Mouse (Mus musculus) cerebellum, adult 8-10 months (tissue): ENCODE data around the gene Anapc16.
A peak's percentile ranks its signal among the peaks of the same experiment; 100 is the strongest.

Experiments
- DNase-seq: peaks from one replicate; pipeline ENCODE4 v3.0.0; 2022

The Anapc16 gene

GRCm38 (mm10) chr10:59969821-59970449, 33.0 kb downstream of the Anapc16 start:
- peak; percentile 78 for DNase-seq

DNA sequence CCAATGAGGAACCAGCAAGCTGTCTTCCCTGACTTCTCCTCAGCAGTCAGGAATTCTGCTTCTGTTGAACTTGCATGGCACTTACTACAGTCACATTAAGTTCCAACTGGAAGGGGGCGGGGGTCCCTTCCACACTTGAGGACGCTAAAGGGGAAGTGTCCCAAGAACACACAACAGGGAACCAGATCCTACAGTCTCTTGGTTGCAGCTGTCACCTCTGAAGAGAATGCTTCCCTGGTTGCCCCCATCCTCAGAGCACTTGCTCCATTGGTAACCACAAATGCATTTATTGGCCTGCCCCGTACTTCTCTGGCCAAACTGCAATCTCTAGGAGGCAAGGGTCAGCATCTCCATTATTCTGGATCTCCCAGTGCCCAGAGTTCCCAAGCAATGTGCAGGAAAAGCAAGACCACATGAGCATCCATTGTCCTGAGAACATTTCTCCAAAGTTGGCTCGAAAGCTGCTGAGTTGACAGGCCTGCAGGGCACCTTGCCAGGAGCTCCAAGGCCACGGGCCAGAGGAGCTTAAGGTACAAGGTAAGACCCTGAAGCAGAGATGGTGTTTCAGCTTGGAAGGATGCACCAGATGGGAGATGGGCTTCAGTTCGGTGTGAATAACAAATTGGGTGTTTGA, 35.5 kb downstream of the Anapc16 start:
- DNase-seq: peak; percentile 42

DNA sequence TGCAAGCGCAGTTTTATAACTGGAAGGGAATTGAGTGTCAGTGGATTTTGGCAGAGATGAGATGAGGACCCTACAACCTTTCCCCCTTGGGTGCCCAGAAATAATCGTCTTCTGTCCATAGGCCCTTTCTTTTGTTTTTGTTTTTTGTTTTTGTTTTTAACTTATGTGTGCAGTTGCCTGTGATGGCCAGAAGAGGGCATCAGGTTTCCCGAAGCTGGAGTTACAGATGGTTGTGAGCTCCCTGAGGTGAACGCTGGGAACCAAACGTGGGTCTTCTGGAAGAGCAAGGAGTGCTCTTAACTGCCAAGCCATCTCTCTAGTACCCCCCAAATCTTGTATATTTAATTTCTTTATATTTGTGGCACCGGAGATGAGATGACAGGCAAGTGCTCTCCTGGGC, 36.2 kb downstream of the Anapc16 start:
- DNase-seq: no peak

DNA sequence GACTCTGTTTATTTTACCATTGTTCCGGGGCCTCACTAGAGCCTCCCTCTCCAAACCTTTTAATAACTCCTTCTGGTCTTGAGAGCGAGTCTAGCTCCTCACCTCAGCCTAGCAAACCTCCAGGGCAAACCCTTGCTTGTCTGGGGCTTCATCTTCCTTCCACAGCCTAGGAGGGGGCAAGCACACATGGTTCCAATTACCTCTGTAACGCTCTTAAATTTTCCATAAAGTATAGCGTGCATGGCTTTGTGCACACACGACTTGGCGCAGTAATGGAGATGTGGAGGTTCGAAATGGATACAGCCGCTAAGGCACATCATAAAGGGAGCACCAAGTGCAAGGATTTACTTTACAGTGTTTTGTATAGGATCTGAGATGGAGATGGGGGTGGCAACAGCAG, 37.1 kb downstream of the Anapc16 start:
- DNase-seq: no peak

DNA sequence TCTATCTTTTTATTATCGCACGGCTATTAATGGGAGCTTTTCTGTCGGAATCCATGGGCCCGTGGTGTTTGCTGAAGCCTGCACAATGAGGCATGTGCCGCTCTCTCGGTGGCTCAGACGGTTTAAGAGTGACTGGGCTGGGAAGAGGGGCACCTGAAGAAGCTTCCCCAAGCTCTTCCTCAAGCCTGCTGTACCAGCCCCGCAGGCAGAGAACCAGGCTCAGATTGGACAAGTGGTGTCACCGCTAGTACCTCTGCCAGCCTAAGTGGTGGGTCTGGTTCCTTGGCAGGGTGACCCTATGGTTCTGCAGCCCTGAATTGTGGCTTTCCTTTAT, 37.6 kb downstream of the Anapc16 start:
- no peak for DNase-seq

GRCm38 (mm10) chr10:59964504-59965361, 38.2 kb downstream of the Anapc16 start:
- DNase-seq: no peak

DNA sequence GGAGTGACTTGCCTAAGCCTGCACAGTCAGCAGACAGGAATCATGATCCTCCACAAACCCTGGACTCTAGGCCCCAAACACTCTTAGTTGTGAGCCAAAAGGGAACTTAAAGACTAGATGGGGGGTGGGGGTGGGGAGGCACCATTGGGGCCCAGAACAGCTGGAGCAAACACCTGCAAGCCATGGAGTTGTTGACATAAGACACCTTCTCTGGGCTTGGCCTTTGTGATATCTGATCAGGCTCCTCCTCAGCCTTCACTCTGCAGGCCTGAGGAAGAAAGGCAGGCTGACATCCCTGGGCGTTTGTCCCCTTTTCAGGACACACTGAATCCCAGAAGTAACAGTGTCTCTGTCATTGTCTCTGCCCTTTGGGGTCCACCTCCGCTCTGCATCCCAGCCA, 39.3 kb downstream of the Anapc16 start:
- no peak for DNase-seq

DNA sequence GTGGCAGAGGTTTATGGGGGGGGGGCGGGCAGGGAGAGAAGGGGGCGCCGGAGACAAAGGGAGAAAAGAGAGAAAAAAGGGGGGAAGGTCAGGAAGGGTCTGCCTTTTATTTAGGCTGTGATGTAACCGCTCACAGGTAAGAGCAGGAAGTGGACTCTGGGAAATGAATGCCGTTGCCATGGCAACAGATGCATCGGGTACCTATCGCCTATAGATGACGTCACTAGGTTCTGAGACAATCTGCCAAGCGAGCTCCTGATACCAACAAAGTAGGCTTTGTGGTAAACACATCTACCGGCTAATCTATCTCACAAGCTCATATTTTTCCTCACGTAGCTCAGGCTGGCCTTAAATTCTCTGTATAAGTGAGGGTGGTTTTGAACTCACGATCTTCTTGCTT, 43.4 kb downstream of the Anapc16 start:
- DNase-seq: no peak

DNA sequence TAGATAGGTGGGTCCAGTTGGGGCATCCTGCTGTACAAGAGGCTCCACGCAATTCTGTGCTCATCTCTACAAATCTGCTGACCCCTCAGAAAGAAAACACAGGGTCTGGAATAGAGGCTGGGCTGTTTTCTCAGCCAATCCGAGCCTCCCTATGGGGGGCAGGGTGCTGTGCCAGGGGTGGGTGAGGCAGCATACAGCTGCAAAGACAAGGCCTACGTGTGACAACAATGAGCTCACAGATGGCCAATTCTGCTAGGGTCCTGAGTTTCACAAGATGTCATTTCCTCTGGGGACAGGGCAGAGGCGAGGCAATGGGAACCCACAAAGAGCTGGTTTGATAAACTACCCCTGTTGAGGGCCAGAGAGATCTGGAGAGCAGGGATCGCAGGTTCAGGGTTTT, 44.5 kb downstream of the Anapc16 start:
- no peak for DNase-seq

DNA sequence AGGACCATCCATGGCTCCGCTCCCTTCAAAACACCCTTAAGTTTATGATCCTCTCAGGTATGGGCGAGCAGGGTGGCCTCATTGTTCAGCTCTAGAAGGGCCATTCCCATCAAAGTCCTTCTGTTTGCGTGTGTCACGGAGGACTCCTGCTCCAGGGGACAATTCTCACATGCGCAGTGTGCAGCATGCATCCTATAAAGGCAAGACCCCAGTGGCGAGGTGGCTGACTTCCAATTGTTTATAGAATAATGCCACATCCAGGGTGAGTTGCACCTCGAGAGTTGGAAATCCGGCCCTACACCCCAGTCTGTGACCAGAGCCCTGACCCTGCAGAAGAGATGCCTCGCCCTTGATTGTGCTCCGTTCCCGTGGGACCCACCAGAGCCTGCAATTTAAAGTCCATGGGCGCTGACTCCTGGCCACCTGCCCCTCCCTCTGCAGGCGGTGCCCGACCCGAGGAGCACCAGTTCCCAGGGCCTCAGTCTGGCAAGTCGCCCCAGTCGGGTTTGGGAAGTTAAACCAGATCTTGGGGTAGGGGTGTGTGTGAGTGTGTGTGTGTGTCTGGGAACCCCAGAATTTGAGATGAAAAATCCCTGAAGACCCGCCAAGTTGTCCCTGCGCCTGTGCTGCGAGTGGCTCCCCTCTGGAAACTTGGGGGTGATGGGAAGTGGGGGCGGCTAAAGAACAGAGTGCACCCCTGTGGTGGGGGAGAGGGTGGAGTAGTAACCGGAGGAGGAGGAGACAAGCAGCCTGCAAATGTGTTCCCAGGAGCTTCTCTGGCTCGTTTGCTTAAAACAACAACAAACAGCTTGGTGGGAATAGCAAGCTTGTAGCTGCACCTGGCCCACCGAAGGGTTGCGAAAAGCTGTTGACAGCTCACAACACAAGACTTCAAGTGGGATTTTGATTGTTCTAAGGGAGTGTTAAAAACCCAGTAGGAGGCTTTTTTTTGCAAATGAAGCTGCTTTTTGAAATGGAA, 45.5 kb downstream of the Anapc16 start:
- no peak for DNase-seq

DNA sequence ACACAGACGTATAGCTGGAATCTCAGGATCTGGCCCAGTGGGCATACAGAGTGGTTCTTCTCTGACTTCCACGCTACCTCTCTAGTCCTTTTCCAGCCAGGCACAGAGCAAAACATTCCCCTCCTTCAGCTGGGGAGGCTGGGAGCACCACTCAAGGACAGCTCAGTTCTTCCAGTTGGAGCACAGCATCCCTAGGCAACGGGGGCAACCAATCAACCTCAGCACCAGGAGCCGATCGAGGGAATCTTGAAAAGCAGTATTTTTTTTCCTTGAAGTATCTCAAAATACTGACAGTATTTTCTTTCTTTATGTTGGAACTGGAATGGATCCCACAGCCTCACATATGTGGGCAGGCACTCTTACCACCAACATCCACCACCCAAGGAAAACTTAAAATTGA, 46.3 kb downstream of the Anapc16 start:
- no peak for DNase-seq

GRCm38 (mm10) chr10:59953564-59954039, 49.3 kb downstream of the Anapc16 start:
- DNase-seq: no peak

- peak; percentile 56 for DNase-seq
Measured at GRCm38 (mm10) chr10:59952781-59953563, 50.0 kb downstream of the Anapc16 start.

- peak; percentile 74 for DNase-seq
Measured at GRCm38 (mm10) chr10:59952152-59952780, 50.7 kb downstream of the Anapc16 start.

GRCm38 (mm10) chr10:59951211-59952151, 51.5 kb downstream of the Anapc16 start, which contains the start of gene Ddit4:
Gene Ddit4 (minus strand): TSS chr10:59951834.
- peak; percentile 100 for DNase-seq

DNA sequence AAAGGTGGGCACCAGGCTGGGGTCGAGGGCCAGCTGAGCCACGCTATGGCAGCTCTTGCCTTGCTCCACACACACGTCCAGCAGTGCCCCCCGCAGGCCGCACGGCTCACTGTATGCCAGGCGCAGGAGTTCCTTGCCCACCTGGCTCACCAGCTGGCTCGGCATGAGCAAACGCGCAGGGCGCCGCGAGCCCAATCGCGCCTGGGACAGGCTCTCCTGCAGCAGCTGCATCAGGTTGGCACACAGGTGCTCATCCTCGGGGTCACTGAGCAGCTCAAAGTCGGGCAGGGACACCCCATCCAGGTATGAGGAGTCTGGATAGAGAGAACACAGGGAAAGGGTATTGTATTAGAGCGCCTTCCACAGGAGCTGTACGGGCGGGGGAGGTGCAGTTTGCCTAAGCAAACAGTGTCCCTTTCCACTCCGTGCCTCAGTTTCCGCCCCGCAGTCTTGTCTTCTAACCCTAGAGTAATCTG, 52.2 kb downstream of the Anapc16 start:
- DNase-seq: peak; percentile 86

DNA sequence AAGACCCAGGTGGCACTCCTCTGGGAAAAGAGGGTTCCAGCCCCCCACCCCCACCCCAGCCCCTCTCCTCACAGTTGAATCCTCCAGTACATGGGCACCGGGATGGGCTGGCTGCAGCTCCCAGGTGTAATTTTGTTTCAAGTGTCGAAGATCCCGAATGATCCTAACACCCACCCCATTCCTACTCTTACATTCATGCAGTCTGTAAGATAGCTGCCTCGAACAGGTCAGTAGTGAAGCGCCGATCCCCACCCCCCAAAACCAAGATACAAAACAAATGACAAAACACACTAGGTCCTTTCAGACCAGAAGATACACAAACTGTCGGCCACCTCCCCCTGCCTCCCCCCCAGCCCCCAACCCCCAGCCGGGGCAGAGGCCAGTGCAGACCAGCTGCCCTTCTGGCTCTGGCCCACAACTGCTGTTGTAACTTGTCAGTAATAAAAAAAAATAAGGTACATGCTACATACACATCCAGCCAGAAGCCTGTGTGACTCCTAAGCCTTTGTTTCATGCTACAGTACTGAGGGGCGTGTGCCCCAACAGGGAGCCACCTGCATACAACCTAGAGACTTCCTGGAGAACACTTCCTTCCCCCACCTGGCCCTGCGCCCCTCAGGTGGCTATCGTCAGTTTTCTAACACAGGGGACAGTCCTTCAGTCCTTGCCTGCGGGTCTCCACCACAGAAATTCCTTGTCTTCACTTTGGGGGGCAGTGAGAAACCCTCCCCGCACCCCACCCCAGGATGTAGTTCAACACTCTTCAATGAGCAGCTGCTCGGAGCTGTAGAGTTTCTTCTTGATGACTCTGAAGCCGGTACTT, 52.9 kb downstream of the Anapc16 start:
- DNase-seq: no peak

- DNase-seq: peak; percentile 52
Measured at GRCm38 (mm10) chr10:59949255-59949648, 53.7 kb downstream of the Anapc16 start.
